Mouse (Mus musculus): ENCODE measurements around the gene Ttc29.

DNA sequence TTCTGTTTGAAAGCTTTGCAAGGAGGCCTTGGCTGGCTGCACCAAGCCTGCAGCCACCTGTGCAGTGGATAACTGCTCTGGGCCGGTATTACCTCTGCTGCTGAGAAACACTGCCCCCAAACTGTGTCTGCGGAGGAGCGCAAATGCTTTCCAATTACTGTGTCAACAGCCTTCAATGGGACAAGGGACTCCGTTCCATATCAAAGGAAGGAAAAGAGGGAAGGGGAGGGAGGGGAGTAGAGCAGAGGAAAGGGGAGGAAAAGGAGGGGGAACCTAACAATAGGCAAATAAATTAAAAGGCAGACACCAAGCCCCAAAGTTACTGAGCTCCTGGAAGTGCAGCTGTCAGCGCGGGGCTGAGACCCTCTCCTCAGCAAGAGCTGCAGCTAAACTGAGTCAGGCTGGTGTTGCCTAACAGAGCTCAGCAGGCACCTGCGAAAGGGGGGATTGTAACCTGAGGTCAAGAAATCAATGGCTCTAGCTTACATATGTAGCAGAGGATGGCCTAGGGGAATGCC lies 54.9 kb downstream of the Ttc29 start:
- TF ChIP-seq POLR2A (IDR thresholded peaks at IDR 0.05; ENCODE audit: insufficient read depth, low read depth, low read length): no peak
- no peak for TF ChIP-seq CTCF (IDR thresholded peaks at IDR 0.05; ENCODE audit: insufficient read depth, low read depth, low read length)
